Comparison of ENCODE assay signal across 8 mouse cellular contexts in the genomic region with DNA sequence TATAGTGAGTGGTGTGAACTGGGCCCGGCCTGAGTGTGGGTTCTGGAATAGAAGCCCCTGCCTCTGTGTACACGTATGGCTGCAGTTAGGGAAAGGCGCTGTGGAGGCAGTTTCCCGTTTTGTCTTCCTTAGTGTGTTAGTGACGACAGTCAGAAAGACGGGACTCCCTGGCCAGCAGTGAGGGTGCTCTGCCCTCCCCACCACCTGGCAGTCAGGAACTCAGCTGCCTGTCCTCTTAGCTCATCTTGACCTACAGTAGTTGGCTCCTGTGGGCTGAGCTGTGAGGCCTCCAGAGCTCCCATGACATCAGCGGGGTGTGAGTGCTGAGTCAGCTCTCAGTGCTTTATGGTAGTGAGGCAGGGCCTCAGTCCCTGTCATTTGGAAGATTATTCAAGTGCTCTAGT.
A peak's percentile ranks its signal among the peaks of the same experiment; 100 is the strongest.
DNase-seq lines count a peak whose midpoint lies in the region; ATAC-seq and TF ChIP-seq lines count a peak whose summit lies in the region.

No protein-coding gene starts in this region.

- no peak overlapping the region for H3K4me3 ChIP-seq in midbrain, embryonic 15.5 days
- H3K4me3 ChIP-seq in midbrain, embryonic 11.5 days (ENCODE audit: low read depth, low read length) = no peak overlapping the region
- no peak overlapping the region for H3K4me3 ChIP-seq in intestine, embryonic 15.5 days (replicated peaks)
- no peak overlapping the region for H3K4me3 ChIP-seq in stomach, postnatal 0 days (ENCODE audit: low read depth, low read length)

- H3K9ac ChIP-seq in midbrain, embryonic 15.5 days = no peak overlapping the region
- H3K9ac ChIP-seq in midbrain, embryonic 11.5 days (ENCODE audit: low read length) = no peak overlapping the region
- H3K9ac ChIP-seq in intestine, embryonic 15.5 days = no peak overlapping the region
- no peak overlapping the region for H3K9ac ChIP-seq in stomach, postnatal 0 days (ENCODE audit: low read length)

- no peaks in the 10 kb centered on the region for H3K9me3 ChIP-seq in midbrain, embryonic 15.5 days
- no peaks in the 10 kb centered on the region for H3K9me3 ChIP-seq in midbrain, embryonic 11.5 days (ENCODE audit: control insufficient read depth, low read length)
- H3K9me3 ChIP-seq in intestine, embryonic 15.5 days = no peaks in the 10 kb centered on the region
- H3K9me3 ChIP-seq in stomach, postnatal 0 days (ENCODE audit: control insufficient read depth, low read length) = no peaks in the 10 kb centered on the region

- H3K36me3 ChIP-seq in midbrain, embryonic 15.5 days (replicated peaks) = no peaks in the 10 kb centered on the region
- H3K36me3 ChIP-seq in midbrain, embryonic 11.5 days (ENCODE audit: control insufficient read depth, insufficient read depth, low read length) = no peaks in the 10 kb centered on the region
- no peaks in the 10 kb centered on the region for H3K36me3 ChIP-seq in intestine, embryonic 15.5 days
- no peaks in the 10 kb centered on the region for H3K36me3 ChIP-seq in stomach, postnatal 0 days (ENCODE audit: control insufficient read depth, insufficient read depth, low read length)

- DNase-seq in embryo, embryonic 11 days = peak; percentile 35
- DNase-seq in embryo, embryonic 10.5 days (ENCODE audit: low spot score) = no peak
- no peak for DNase-seq in midbrain, embryonic 11.5 days (ENCODE audit: low spot score, missing footprints)
- DNase-seq in stomach, postnatal 0 days (ENCODE audit: low spot score) = no peak
- no peak for DNase-seq in thymus, postnatal 25 days

- TF ChIP-seq EP300 in stomach, postnatal 0 days (optimal IDR thresholded peaks at IDR 0.05) = no peak

- no peak overlapping the region for H3K4me2 ChIP-seq in midbrain, embryonic 15.5 days
- H3K4me2 ChIP-seq in midbrain, embryonic 11.5 days = no peak overlapping the region
- H3K4me2 ChIP-seq in intestine, embryonic 15.5 days (replicated peaks) = no peak overlapping the region
- no peak overlapping the region for H3K4me2 ChIP-seq in stomach, postnatal 0 days (replicated peaks; ENCODE audit: low read depth)

- no peak overlapping the region for H3K27ac ChIP-seq in midbrain, embryonic 15.5 days
- no peak overlapping the region for H3K27ac ChIP-seq in midbrain, embryonic 11.5 days (ENCODE audit: low read depth, low read length)
- H3K27ac ChIP-seq in intestine, embryonic 15.5 days = no peak overlapping the region
- H3K27ac ChIP-seq in stomach, postnatal 0 days (replicated peaks) = no peak overlapping the region

- H3K27me3 ChIP-seq in midbrain, embryonic 15.5 days (replicated peaks) = no peaks in the 10 kb centered on the region
- H3K27me3 ChIP-seq in midbrain, embryonic 11.5 days (ENCODE audit: control insufficient read depth, insufficient read depth, low read length) = no peaks in the 10 kb centered on the region
- H3K27me3 ChIP-seq in intestine, embryonic 15.5 days (replicated peaks) = no peaks in the 10 kb centered on the region
- H3K27me3 ChIP-seq in stomach, postnatal 0 days (ENCODE audit: control insufficient read depth, insufficient read depth, low read length) = no peaks in the 10 kb centered on the region

- H3K4me1 ChIP-seq in midbrain, embryonic 15.5 days = peaks cover 24% of the 10 kb centered on the region
- H3K4me1 ChIP-seq in midbrain, embryonic 11.5 days (ENCODE audit: control insufficient read depth, insufficient read depth, low read length) = peaks cover 2% of the 10 kb centered on the region; the same call in 1 of the 2 replicates
- peaks cover 16% of the 10 kb centered on the region for H3K4me1 ChIP-seq in intestine, embryonic 15.5 days (replicated peaks)
- 0 out of 2 replicates have a peak, but pooled peaks cover 3% of the 10 kb centered on the region for H3K4me1 ChIP-seq in stomach, postnatal 0 days (replicated peaks; ENCODE audit: control insufficient read depth, insufficient read depth)

- ATAC-seq in midbrain, embryonic 15.5 days (replicated peaks) = peak; percentile 60
- ATAC-seq in midbrain, embryonic 11.5 days (ENCODE audit: low FRiP score) = no peak
- ATAC-seq in intestine, embryonic 15.5 days = peak; percentile 88
- ATAC-seq in stomach, postnatal 0 days (ENCODE audit: low FRiP score, low TSS enrichment) = peak; percentile 78
- no peak; the same call in 1 of the 2 replicates for ATAC-seq in megakaryocyte progenitor cell, adult 5-6 weeks (replicated peaks; ENCODE audit: poor library complexity)

- no peak for TF ChIP-seq CTCF in stomach, postnatal 0 days (IDR thresholded peaks at IDR 0.05; ENCODE audit: low read depth)

- WGBS in midbrain, embryonic 15.5 days = 70% methylated on average over 7 of the region's 7 CpGs
- WGBS in midbrain, embryonic 11.5 days = 78% methylated on average over 7 of the region's 7 CpGs
- WGBS in intestine, embryonic 15.5 days = 40% methylated on average over 7 of the region's 7 CpGs
- WGBS in stomach, postnatal 0 days = 42% methylated on average over 7 of the region's 7 CpGs

Comparison
In these comparisons a context has a peak if more than half of its experiments do, and no peak if none do; other contexts are left out.
1. ATAC-seq: peak in midbrain, embryonic 15.5 days (single experiment), intestine, embryonic 15.5 days (single experiment) and stomach, postnatal 0 days (single experiment); none in midbrain, embryonic 11.5 days (single experiment) and megakaryocyte progenitor cell, adult 5-6 weeks (single experiment).